Mouse (Mus musculus): ENCODE results near the gene Calm1. TPM values are rescaled to one million over a fixed set of nuclear protein-coding genes. Genes with fewer than 3 reads are reported as not detected.

The Calm1 gene
- polyA plus RNA-seq, 1 experiment from 2014 or later: 1,668 TPM

DNA sequence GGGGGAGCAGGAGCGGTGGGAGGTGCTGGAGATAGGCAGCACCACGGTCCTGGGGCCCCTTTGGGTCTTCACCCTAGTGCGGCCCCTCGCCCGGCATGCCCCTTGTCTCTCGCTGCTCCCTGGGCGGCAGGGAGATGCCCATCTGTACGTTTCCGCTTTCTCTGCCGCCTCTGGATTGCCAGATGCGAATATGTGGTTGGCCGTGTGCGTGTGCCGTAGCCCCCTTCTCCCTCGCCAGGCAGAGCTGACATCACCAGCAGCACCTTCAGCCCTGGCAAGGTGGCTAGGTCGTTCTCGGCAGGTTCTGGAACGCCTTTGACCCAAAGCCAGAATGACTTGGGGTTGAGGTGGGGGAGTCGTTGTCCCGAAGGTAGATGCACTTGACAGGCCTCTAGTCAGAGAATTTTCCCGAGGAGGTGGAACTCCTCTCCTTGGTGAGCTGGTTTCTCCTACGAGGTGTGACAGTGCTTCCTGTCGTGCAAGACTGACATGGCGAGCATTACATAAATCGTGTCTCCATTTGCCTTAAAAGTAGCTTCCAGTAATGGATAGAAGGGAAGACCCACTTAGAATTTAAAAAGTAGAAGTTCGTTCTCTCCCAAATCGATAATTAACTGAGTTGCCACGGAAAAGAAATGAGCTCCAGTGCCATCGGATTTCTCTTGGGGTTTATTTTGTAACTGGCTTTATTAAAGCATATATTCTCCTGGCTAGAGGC lies 1.6 kb downstream of the Calm1 start:
- peaks cover 32% of the 10 kb centered on the region for H3K36me3 ChIP-seq (ENCODE audit: control insufficient read depth, insufficient read depth, low read length)
- peak overlapping the region; percentile 100 for H3K4me3 ChIP-seq (ENCODE audit: low read depth, low read length)
- no peaks in the 10 kb centered on the region for H3K27me3 ChIP-seq (ENCODE audit: control insufficient read depth, insufficient read depth, low read length)
- WGBS: 6% methylated on average over 29 of the region's 29 CpGs
- H3K4me2 ChIP-seq (replicated peaks; ENCODE audit: low read depth, low read length): peak overlapping the region; percentile 90
- peak overlapping the region; percentile 92 for H3K9ac ChIP-seq (replicated peaks; ENCODE audit: low read depth, low read length)
- no peak; the same call in 1 of the 2 replicates for ATAC-seq (ENCODE audit: insufficient number of reproducible peaks, insufficient read depth, low FRiP score, low read depth)
- H3K9me3 ChIP-seq (ENCODE audit: control insufficient read depth, low read depth, low read length): no peaks in the 10 kb centered on the region
- H3K4me1 ChIP-seq (ENCODE audit: control insufficient read depth, insufficient read depth, low read length): peaks cover 9% of the 10 kb centered on the region; the same call in 1 of the 2 replicates
- H3K27ac ChIP-seq (ENCODE audit: low read length): peak overlapping the region; percentile 89

DNA sequence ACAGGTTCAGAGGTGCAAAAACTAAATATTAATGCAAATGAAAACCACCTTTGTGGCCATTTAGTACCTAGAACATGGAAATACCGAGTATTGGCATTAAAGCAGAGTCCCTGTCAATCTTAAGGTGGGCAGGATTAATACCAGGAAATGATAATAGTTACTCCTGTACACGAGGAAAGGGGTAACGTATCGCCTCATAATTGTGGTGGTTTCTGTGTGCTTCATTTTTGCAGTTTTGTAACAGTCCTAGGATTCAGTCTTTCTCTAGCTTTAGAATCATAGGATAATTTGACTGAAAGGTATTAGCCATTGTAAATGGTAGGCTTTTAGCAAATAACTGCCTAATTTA lies 2.1 kb downstream of the Calm1 start:
- H3K4me1 ChIP-seq (ENCODE audit: control insufficient read depth, insufficient read depth, low read length): peaks cover 9% of the 10 kb centered on the region; the same call in 1 of the 2 replicates
- H3K27ac ChIP-seq (ENCODE audit: low read length): no peak overlapping the region
- ATAC-seq (ENCODE audit: insufficient number of reproducible peaks, insufficient read depth, low FRiP score, low read depth): no peak
- H3K36me3 ChIP-seq (ENCODE audit: control insufficient read depth, insufficient read depth, low read length): peaks cover 36% of the 10 kb centered on the region
- H3K9me3 ChIP-seq (ENCODE audit: control insufficient read depth, low read depth, low read length): no peaks in the 10 kb centered on the region
- H3K4me2 ChIP-seq (replicated peaks; ENCODE audit: low read depth, low read length): peak overlapping the region; percentile 90
- H3K9ac ChIP-seq (replicated peaks; ENCODE audit: low read depth, low read length): no peak overlapping the region
- no peaks in the 10 kb centered on the region for H3K27me3 ChIP-seq (ENCODE audit: control insufficient read depth, insufficient read depth, low read length)
- peak overlapping the region; percentile 100 for H3K4me3 ChIP-seq (ENCODE audit: low read depth, low read length)
- 29% methylated on average over 4 of the region's 4 CpGs for WGBS

DNA sequence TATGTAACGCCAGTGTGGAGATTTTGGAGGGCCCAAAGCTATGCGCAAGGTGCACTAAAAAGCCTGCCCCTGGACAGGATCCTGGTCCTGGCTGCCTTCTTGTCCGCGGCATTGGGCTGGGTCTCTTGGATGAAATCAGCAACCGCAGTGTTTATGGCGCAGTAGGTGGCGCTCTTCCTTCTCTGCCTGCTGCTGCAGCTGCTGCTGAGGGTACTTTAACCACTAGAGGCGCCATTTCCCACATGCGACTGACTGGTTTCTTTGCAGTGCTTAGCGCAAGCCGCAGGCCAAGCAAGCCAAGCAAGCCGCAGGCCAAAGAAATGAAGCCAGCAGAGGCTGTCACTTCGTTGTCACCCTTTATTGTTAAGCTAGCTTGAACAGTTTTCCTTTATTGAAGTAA lies 2.6 kb downstream of the Calm1 start:
- H3K27ac ChIP-seq (ENCODE audit: low read length): no peak overlapping the region

DNA sequence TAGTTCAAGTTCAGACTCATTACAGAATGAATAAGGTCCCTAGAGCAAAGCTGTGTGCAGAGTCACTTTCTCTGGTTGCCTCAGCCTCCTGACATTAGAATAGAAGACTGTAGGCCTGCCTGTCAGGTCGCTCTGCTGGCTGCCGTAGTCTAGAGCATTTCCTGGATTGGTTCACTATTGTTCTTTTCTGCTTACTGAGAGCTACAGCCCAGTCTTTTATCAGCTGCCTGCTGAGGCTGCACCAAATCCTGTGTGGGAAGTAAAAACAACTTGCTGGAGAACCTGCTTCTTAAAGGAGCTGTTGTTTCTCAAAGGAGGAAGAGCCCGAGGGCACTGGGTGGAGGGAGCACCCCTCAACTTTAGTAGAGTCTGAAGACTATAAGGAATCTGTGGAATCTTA lies 4.5 kb downstream of the Calm1 start:
- no peak overlapping the region for H3K4me2 ChIP-seq (replicated peaks; ENCODE audit: low read depth, low read length)
- no peak overlapping the region for H3K9ac ChIP-seq (replicated peaks; ENCODE audit: low read depth, low read length)
- no peaks in the 10 kb centered on the region for H3K9me3 ChIP-seq (ENCODE audit: control insufficient read depth, low read depth, low read length)
- no peak overlapping the region; the same call in 1 of the 2 replicates for H3K27ac ChIP-seq (ENCODE audit: low read length)
- no peaks in the 10 kb centered on the region for H3K27me3 ChIP-seq (ENCODE audit: control insufficient read depth, insufficient read depth, low read length)
- ATAC-seq (ENCODE audit: insufficient number of reproducible peaks, insufficient read depth, low FRiP score, low read depth): no peak
- H3K4me3 ChIP-seq (ENCODE audit: low read depth, low read length): no peak overlapping the region
- peaks cover 60% of the 10 kb centered on the region for H3K36me3 ChIP-seq (ENCODE audit: control insufficient read depth, insufficient read depth, low read length)
- 67% methylated on average over 3 of the region's 3 CpGs for WGBS
- H3K4me1 ChIP-seq (ENCODE audit: control insufficient read depth, insufficient read depth, low read length): peaks cover 9% of the 10 kb centered on the region; the same call in 1 of the 2 replicates

More for the DNA sequence above, 2.6 kb downstream of the Calm1 start:
- 0 out of 2 replicates have a peak, but pooled peaks have one; percentile 14 for ATAC-seq (ENCODE audit: insufficient number of reproducible peaks, insufficient read depth, low FRiP score, low read depth)
- Histone ChIP-seq H3K27me3 (ENCODE audit: control insufficient read depth, insufficient read depth, low read length) (no peaks in the 10 kb centered on the region), H3K9me3 (ENCODE audit: control insufficient read depth, low read depth, low read length) (no peaks in the 10 kb centered on the region), H3K4me2 (replicated peaks; ENCODE audit: low read depth, low read length) (peak overlapping the region; percentile 90), H3K36me3 (ENCODE audit: control insufficient read depth, insufficient read depth, low read length) (peaks cover 41% of the 10 kb centered on the region), H3K9ac (replicated peaks; ENCODE audit: low read depth, low read length) (no peak overlapping the region), H3K4me1 (ENCODE audit: control insufficient read depth, insufficient read depth, low read length) (peaks cover 9% of the 10 kb centered on the region; the same call in 1 of the 2 replicates), H3K4me3 (ENCODE audit: low read depth, low read length) (peak overlapping the region; percentile 100)
- WGBS: 1% methylated on average over 13 of the region's 13 CpGs

DNA sequence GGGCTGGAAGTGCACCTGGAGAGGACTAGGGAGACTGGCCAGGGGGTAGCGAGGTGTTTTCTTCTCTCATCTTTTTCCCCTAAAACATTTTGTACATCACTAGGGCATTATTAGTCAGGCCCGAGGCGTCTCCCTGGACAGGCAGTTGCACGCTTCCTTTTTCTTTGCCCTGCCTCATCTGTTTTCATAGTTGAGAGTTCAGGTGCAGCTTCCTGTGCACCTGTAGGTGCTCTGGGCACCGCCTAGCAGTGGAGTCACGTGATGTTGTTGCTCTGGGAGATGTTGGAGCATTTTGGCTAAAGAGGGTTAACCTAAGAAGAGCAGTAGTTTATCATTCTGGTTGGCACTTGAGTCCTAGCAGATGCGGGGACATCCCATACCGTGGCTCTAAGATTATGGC lies 5.9 kb downstream of the Calm1 start:
- H3K27me3 ChIP-seq (ENCODE audit: control insufficient read depth, insufficient read depth, low read length): no peaks in the 10 kb centered on the region
- no peak overlapping the region for H3K9ac ChIP-seq (replicated peaks; ENCODE audit: low read depth, low read length)
- no peak overlapping the region for H3K27ac ChIP-seq (ENCODE audit: low read length)
- WGBS: 90% methylated on average over 8 of the region's 8 CpGs
- no peak for ATAC-seq (ENCODE audit: insufficient number of reproducible peaks, insufficient read depth, low FRiP score, low read depth)
- no peak overlapping the region for H3K4me2 ChIP-seq (replicated peaks; ENCODE audit: low read depth, low read length)
- H3K9me3 ChIP-seq (ENCODE audit: control insufficient read depth, low read depth, low read length): no peaks in the 10 kb centered on the region
- peaks cover 64% of the 10 kb centered on the region for H3K36me3 ChIP-seq (ENCODE audit: control insufficient read depth, insufficient read depth, low read length)
- H3K4me1 ChIP-seq (ENCODE audit: control insufficient read depth, insufficient read depth, low read length): peaks cover 9% of the 10 kb centered on the region; the same call in 1 of the 2 replicates
- H3K4me3 ChIP-seq (ENCODE audit: low read depth, low read length): no peak overlapping the region

DNA sequence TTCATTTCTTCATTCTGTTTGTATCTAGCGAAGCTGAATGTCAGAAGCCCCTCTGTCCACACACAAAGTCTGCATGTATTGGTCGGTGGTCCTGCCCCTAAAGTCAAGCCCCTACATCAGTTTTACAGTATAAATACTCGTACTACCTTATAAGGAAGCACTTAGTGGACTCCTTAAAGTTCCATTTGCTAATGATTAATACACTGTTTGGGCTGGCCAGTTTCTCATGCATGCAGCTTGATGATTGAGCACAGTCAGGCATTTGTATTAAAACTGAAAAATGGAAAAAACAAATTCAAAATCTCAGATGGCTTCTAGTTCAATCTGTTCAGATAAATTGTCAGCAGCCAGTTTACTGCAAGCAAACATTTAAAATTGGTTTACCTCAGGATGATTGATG lies 7.3 kb downstream of the Calm1 start:
- Histone ChIP-seq H3K4me2 (replicated peaks; ENCODE audit: low read depth, low read length) (no peak overlapping the region), H3K27ac (ENCODE audit: low read length) (no peak overlapping the region), H3K9me3 (ENCODE audit: control insufficient read depth, low read depth, low read length) (no peaks in the 10 kb centered on the region), H3K36me3 (ENCODE audit: control insufficient read depth, insufficient read depth, low read length) (peaks cover 64% of the 10 kb centered on the region), H3K27me3 (ENCODE audit: control insufficient read depth, insufficient read depth, low read length) (no peaks in the 10 kb centered on the region), H3K4me3 (ENCODE audit: low read depth, low read length) (no peak overlapping the region), H3K9ac (replicated peaks; ENCODE audit: low read depth, low read length) (no peak overlapping the region), H3K4me1 (ENCODE audit: control insufficient read depth, insufficient read depth, low read length) (peaks cover 15% of the 10 kb centered on the region; the same call in 1 of the 2 replicates)
- 62% methylated on average over 3 of the region's 3 CpGs for WGBS
- ATAC-seq (ENCODE audit: insufficient number of reproducible peaks, insufficient read depth, low FRiP score, low read depth): no peak

DNA sequence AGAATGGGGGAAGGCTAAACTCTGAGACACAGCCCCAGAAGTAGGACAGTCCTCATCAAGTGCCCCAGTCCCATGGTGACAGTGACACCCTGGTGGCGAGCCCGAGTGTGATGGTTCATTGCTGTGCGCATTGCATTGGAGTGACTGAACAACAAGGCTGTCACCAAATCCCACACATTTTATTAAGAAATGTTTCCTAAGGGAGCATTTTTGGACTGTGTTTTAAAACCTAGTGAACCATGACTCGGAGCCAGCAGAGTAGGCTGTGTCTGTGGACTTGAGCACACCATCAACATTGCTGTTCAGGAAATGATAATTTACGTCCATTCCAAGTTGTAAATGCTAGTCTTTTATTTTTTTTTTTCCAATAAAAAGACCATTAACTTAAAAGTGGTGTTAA lies 7.7 kb downstream of the Calm1 start:
- 87% methylated on average over 5 of the region's 5 CpGs for whole genome bisulfite sequencing
- H3K27me3 ChIP-seq (ENCODE audit: control insufficient read depth, insufficient read depth, low read length): no peaks in the 10 kb centered on the region
- H3K36me3 ChIP-seq (ENCODE audit: control insufficient read depth, insufficient read depth, low read length): peaks cover 64% of the 10 kb centered on the region
- H3K27ac ChIP-seq (ENCODE audit: low read length): no peak overlapping the region
- H3K9ac ChIP-seq (replicated peaks; ENCODE audit: low read depth, low read length): no peak overlapping the region
- H3K4me2 ChIP-seq (replicated peaks; ENCODE audit: low read depth, low read length): no peak overlapping the region
- peaks cover 15% of the 10 kb centered on the region; the same call in 1 of the 2 replicates for H3K4me1 ChIP-seq (ENCODE audit: control insufficient read depth, insufficient read depth, low read length)
- H3K9me3 ChIP-seq (ENCODE audit: control insufficient read depth, low read depth, low read length): no peaks in the 10 kb centered on the region
- no peak overlapping the region for H3K4me3 ChIP-seq (ENCODE audit: low read depth, low read length)
- ATAC-seq (ENCODE audit: insufficient number of reproducible peaks, insufficient read depth, low FRiP score, low read depth): no peak

DNA sequence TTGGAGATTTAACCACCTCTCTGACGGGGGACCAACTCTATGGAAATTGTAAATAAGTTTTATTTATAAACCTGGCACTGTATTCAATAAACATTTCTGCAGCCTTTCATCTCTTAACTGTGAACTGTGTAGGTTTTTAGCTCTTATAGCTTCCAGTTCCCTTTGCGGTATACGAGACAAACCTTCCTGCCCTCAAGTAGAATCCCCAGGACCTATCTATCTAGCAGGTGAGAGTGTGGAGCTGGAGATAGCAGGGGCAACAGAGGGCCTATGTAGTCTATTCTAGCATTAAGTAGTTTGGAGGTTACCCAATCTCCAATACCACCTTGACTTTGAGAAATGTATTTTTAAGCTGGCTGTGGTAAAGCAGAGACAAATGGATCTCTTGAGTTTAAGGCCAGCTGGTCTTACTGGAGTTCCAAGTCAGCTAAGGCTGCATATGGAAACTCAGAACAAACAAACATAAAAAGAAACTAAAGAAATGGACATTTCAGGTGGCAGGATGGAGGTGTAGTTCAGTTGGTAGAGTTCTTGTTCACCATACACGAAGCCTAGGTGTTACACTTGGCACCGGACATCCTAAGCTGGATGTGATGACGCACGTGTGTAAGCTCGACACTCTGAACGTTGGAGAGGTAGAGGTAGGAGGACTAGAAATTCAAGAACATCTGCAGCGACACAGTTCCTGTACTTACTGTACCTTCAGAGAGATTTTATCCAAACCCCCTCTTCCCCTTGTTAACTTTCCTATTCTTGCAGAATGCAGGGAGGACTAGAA lies 10.7 kb downstream of the Calm1 start:
- Histone ChIP-seq H3K36me3 (ENCODE audit: control insufficient read depth, insufficient read depth, low read length) (peaks cover 41% of the 10 kb centered on the region), H3K4me1 (ENCODE audit: control insufficient read depth, insufficient read depth, low read length) (peaks cover 9% of the 10 kb centered on the region; the same call in 1 of the 2 replicates), H3K9me3 (ENCODE audit: control insufficient read depth, low read depth, low read length) (no peaks in the 10 kb centered on the region), H3K27ac (ENCODE audit: low read length) (peak overlapping the region; percentile 70), H3K4me3 (ENCODE audit: low read depth, low read length) (no peak overlapping the region), H3K9ac (replicated peaks; ENCODE audit: low read depth, low read length) (no peak overlapping the region), H3K27me3 (ENCODE audit: control insufficient read depth, insufficient read depth, low read length) (no peaks in the 10 kb centered on the region), H3K4me2 (replicated peaks; ENCODE audit: low read depth, low read length) (no peak overlapping the region)
- no peak for ATAC-seq (ENCODE audit: insufficient number of reproducible peaks, insufficient read depth, low FRiP score, low read depth)
- WGBS: 88% methylated on average over 10 of the region's 10 CpGs

Measured in stomach, embryonic 14.5 days (tissue).